Mouse (Mus musculus) T-helper 17 cell (primary cell): Measurements from ENCODE around the gene Ofd1.

Experiments
- in situ Hi-C, 2 experiments: fragments of 300-600 bp; cut with MboI, MseI; formaldehyde crosslinking; loops; 1 replicate in 1 of 2; 2 replicates in 1 of 2; pipeline ENCODE4 v1.15.1; 2025; ENCODE audit warnings: high pct_unique_total_duplicates in 2 of 2

The Ofd1 gene

DNA sequence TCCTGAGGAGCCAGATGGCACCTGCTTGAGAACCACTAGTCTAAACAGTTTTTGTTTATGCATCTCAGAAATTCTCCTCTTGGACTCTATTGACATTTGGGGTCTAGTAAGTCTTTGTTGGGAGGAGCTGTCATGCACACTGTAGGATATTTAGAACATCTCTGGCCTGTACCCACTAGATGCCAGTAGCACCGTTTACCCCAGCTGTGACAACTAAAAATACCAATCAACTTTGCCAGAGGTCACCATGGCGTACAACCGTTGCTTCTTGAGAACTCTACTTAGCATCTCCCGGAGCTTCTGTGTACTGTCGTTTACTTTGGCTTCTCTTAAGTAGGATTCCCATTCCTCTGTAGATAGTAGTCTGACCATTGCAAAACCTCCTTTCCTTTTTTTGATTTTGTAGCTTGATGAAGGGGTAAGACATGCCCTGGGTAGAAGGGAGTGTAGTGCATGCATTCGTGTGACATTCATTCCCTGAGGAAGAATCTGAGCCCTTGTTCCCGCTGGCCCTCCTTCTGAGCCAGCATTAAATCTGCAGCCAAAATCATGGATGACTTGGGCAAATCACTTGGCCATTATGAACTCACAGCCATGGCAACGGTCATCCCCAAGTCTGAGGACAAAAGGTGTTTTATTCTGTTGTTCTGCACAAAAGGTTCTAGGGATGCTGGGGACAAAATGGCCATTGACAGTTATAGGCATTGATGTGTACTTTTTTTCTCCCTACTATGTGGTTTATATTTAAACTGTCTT is 74.9 kb downstream of the Ofd1 start:
- in situ Hi-C loops: loop anchor here in 1 of 2 experiments (25.0 kb wide), 1 partner anchor 1828 kb away; no protein-coding TSS in a partner anchor

DNA sequence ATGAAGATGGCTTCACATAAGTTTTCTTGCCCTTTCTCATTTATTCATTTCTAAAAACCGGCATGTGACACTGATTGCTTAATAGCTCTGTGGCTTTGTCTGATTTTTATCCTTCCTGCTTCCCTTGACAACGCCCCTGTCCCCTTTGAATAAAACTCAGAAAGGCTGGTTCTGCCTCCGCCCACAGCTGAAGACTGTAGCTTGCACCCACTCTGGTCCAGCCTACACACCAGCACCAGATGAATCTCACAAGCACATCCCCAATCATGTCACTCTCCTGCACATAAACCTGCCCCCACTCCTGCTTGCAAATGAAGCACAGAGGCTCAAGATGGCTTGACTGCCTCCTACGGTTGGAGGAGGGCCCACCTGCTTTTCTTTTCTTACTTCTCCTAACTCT is 80.0 kb downstream of the Ofd1 start:
- in situ Hi-C loops: loop anchor here in 1 of 2 experiments (25.0 kb wide), 1 partner anchor 1823 kb away; no protein-coding TSS in a partner anchor

GRCm38 (mm10) chrX:166359927-166360440 is 80.5 kb downstream of the Ofd1 start:
- in situ Hi-C loops: loop anchor here in 1 of 2 experiments (25.0 kb wide), 1 partner anchor 1823 kb away; no protein-coding TSS in a partner anchor

DNA sequence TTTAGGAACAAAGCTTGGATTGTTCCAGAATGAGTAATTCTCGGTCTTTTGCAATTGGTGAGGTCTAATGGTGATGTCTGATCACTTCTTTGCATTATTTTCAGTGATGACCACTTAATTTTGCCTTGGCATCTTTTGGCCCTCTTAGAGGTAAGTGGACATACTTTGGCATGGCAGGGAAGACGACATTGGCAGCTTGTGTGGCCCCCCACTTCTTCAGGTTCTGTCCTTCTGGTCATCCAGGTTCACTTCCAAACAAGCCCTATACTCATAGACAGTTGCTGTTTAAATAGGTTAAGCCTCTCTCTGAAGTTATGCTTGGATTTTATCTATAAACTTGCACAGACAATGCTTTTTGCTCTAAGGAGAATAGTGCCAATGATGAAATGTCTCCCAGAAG is 81.5 kb downstream of the Ofd1 start:
- in situ Hi-C loops: loop anchor here in 1 of 2 experiments (25.0 kb wide), 1 partner anchor 1822 kb away; no protein-coding TSS in a partner anchor

- in situ Hi-C loops: loop anchor here in 1 of 2 experiments (25.0 kb wide), 1 partner anchor 1819 kb away; no protein-coding TSS in a partner anchor
Measured at GRCm38 (mm10) chrX:166356276-166356675, 84.2 kb downstream of the Ofd1 start.

GRCm38 (mm10) chrX:166354913-166355312 is 85.6 kb downstream of the Ofd1 start:
- in situ Hi-C loops: loop anchor here in 1 of 2 experiments (5.0 to 25.0 kb wide), 2 partner anchors 188 to 1818 kb away; no protein-coding TSS in a partner anchor

DNA sequence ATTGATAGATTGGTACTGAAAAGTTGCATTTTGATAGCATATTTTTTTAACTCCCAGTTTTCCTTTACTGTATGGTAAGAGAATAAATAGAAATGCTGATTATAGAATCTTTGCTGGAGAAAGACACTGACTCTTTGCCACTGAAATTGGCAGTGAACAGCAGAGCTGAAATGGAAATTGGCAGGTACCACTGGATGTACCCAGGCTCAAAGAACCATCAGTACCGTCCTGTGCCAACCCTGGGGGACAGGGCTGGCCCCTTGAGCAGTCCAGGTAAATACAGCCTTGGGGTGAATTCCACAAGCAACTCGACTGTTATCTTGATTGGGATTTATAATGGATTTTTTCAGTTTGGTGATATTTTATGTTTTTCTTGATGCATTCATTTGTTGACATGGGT is 87.1 kb downstream of the Ofd1 start:
- in situ Hi-C loops: loop anchor here in 1 of 2 experiments (5.0 to 25.0 kb wide), 2 partner anchors 186 to 1816 kb away; no protein-coding TSS in a partner anchor

GRCm38 (mm10) chrX:166351790-166352189 is 88.7 kb downstream of the Ofd1 start:
- in situ Hi-C loops: loop anchor here in 1 of 2 experiments (5.0 to 25.0 kb wide), 2 partner anchors 184 to 1814 kb away; no protein-coding TSS in a partner anchor

DNA sequence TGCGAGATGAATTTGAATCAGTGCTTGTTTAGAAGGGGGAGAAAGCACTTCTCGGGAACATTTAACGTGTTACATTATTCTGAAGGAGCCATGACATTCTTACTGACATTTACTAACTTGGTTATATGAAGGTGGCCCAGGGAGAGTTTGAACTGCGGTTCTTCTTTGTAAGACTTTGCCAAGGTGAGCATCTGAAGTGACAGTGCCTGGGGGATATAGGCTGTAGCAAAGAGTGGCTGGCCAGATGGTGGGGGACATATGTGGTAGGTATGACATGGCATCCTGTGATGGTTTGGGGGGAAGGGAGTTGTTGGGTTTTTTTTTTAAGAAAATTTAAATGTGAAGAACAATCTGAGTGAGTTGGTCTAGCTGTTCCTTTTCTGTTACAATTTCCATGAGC is 91.9 kb downstream of the Ofd1 start:
- in situ Hi-C loops: no loop called here

- in situ Hi-C loops: no loop called here
Measured at GRCm38 (mm10) chrX:166348086-166348485, 92.4 kb downstream of the Ofd1 start.

DNA sequence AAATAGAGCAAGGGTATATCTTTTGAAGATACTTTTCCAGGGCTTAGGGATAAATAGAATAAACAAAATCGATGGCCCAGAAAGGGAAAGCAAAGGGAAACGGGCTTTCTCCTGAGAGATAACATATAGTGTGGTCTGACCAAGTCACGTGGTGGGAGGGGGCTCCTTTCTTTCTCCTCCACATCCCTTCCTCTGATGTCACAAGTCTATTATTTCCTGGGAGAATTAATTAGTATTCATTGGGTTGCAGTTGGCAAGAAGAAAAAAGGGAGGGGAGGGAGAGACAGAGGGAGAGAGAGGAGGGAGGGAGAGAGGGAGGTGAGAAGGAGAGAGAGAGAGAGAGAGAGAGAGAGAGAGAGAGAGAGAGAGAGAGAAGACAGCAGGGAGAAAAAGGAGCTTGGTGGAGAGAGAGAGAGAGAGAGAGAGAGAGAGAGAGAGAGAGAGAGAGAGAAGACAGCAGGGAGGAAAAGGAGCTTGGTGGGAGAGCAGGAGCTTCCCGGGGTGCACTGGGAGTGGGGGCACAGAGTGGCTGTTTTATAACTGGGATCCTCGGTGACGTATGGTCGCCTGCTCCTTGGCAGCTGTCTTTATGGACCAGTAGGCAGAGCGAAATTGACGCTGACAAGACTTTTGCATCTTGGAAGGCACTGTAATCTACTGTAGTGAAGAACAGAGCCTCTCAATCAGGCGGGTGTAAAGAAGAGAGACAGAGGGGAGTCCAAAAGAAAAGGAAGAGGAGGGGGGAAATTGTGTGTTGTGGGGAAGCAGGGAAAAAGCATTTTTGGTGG is 96.1 kb downstream of the Ofd1 start:
- in situ Hi-C loops: loop anchor here in 1 of 2 experiments (5.0 kb wide), 1 partner anchor 177 kb away; no protein-coding TSS in a partner anchor

DNA sequence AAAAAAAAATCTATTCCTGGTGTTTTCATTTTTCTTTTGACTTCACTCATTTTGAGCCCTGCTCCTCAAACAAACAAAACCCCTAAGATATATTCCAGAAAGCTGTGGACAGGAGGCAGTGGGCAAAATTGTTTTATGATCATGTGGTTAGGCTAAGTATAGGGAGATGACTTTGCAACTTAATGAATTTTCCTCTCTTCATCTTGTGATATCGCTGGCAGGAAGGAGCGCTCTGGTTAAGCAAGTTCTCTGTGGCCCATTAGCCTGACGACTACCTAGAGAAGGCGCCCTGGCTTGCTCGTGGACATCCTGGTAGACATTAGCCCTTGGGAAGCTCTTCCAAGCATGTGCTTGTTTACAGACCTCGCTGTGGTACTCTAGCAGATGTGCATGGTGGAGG is 98.7 kb downstream of the Ofd1 start:
- in situ Hi-C loops: loop anchor here in 1 of 2 experiments (5.0 kb wide), 1 partner anchor 174 kb away; no protein-coding TSS in a partner anchor
